Mouse (Mus musculus) embryonic facial prominence, embryonic 12.5 days (tissue): ENCODE measurements around the gene Dusp12. TPM values are rescaled to one million over a fixed set of nuclear protein-coding genes. Genes with fewer than 3 reads are reported as not detected.

Experiments
- ATAC-seq: fragments of 200-750 bp; cut with Nextera tagmentation; 2 replicates; pipeline ENCODE4 v1.8.0; 2017; ENCODE audit not compliant: insufficient number of reproducible peaks, insufficient read depth, low FRiP score, low TSS enrichment
- H3K27ac ChIP-seq: fragments of 300-500 bp; sonication (generic); 2 replicates; pipeline ENCODE4 v1.5.1; 2016; ENCODE audit warnings: mild to moderate bottlenecking
- H3K27me3 ChIP-seq: fragments of 300-500 bp; sonication (generic); 2 replicates; pipeline ENCODE4 v1.6.1; 2016; ENCODE audit warnings: mild to moderate bottlenecking, moderate library complexity
- H3K36me3 ChIP-seq: fragments of 300-500 bp; sonication (generic); 2 replicates; pipeline ENCODE4 v1.6.1; 2016; ENCODE audit warnings: mild to moderate bottlenecking
- H3K4me1 ChIP-seq: fragments of 300-500 bp; sonication (generic); 2 replicates; pipeline ENCODE4 v1.6.1; 2016
- H3K4me2 ChIP-seq: fragments of 300-500 bp; sonication (generic); replicated peaks from 2 replicates; pipeline ENCODE4 v1.6.1; 2016; ENCODE audit warnings: mild to moderate bottlenecking, moderate library complexity
- H3K4me3 ChIP-seq: fragments of 300-500 bp; sonication (generic); 2 replicates; pipeline ENCODE4 v1.5.1; 2016; ENCODE audit warnings: mild to moderate bottlenecking
- H3K9ac ChIP-seq: fragments of 300-500 bp; sonication (generic); 2 replicates; pipeline ENCODE4 v1.6.1; 2016; ENCODE audit warnings: mild to moderate bottlenecking, moderate library complexity
- H3K9me3 ChIP-seq: fragments of 300-500 bp; sonication (generic); 2 replicates; pipeline ENCODE4 v1.6.1; 2016; ENCODE audit warnings: mild to moderate bottlenecking, moderate library complexity
- WGBS: fragments of 180-500 bp; shearing (Covaris S2); methylation state at CpG from one replicate; pipeline ENCODE4 v1.1.7; 2016; 5-methylcytosine and 5-hydroxymethylcytosine counted together
- polyA plus RNA-seq: library from polyadenylated mRNA; unstranded; fragments of >200 nt; fragmentation: Nextera tagmentation; extraction: Ambion mirVana; gene quantifications from 2 replicates; pipeline ENCODE4 v1.2.1, GENCODE M21; 2016

The Dusp12 gene
- polyA plus RNA-seq, 1 experiment from 2014 or later = 44.9 TPM

- Histone ChIP-seq H3K9me3 (no peaks in the 10 kb centered on the region), H3K4me3 (no peak overlapping the region), H3K36me3 (peaks cover 6% of the 10 kb centered on the region), H3K27ac (no peak overlapping the region), H3K4me1 (no peaks in the 10 kb centered on the region), H3K9ac (no peak overlapping the region), H3K27me3 (no peaks in the 10 kb centered on the region), H3K4me2 (no peak overlapping the region)
- no peak for ATAC-seq
- WGBS = 84% methylated on average over 13 of the region's 13 CpGs
Observed at GRCm38 (mm10) chr1:170855056-170855760, 30.1 kb downstream of the Dusp12 start.

- Histone ChIP-seq H3K27ac (no peak overlapping the region), H3K36me3 (peaks cover 11% of the 10 kb centered on the region), H3K27me3 (no peaks in the 10 kb centered on the region), H3K4me3 (no peak overlapping the region), H3K9ac (no peak overlapping the region), H3K4me1 (no peaks in the 10 kb centered on the region), H3K4me2 (no peak overlapping the region), H3K9me3 (no peaks in the 10 kb centered on the region)
- ATAC-seq = no peak
- WGBS = 92% methylated on average over 3 of the region's 3 CpGs
Observed at GRCm38 (mm10) chr1:170853604-170854003, 31.7 kb downstream of the Dusp12 start.

- no peak overlapping the region for H3K4me3 ChIP-seq
- H3K9ac ChIP-seq = no peak overlapping the region
- H3K4me1 ChIP-seq = no peaks in the 10 kb centered on the region
- H3K36me3 ChIP-seq = peaks cover 11% of the 10 kb centered on the region
- no peak overlapping the region for H3K27ac ChIP-seq
- no peak for ATAC-seq
- no peaks in the 10 kb centered on the region for H3K9me3 ChIP-seq
- H3K4me2 ChIP-seq = no peak overlapping the region
- WGBS = 84% methylated on average over 23 of the region's 23 CpGs
- H3K27me3 ChIP-seq = no peaks in the 10 kb centered on the region
Observed at GRCm38 (mm10) chr1:170850637-170851624, 34.4 kb downstream of the Dusp12 start.

- no peak for ATAC-seq
- Histone ChIP-seq H3K4me1 (no peaks in the 10 kb centered on the region), H3K9me3 (no peaks in the 10 kb centered on the region)
Observed at GRCm38 (mm10) chr1:170850007-170850406, 35.3 kb downstream of the Dusp12 start.

GRCm38 (mm10) chr1:170845448-170846307 is 39.7 kb downstream of the Dusp12 start:
- H3K4me2 ChIP-seq = no peak overlapping the region
- no peak for ATAC-seq
- no peak overlapping the region for H3K4me3 ChIP-seq
- no peak overlapping the region for H3K27ac ChIP-seq
- no peak overlapping the region for H3K9ac ChIP-seq
- no peaks in the 10 kb centered on the region for H3K9me3 ChIP-seq
- WGBS = 42% methylated on average over 10 of the region's 10 CpGs
- no peaks in the 10 kb centered on the region for H3K27me3 ChIP-seq
- H3K36me3 ChIP-seq = peaks cover 9% of the 10 kb centered on the region
- H3K4me1 ChIP-seq = no peaks in the 10 kb centered on the region

More at GRCm38 (mm10) chr1:170850007-170850406, 35.3 kb downstream of the Dusp12 start:
- Histone ChIP-seq H3K27me3 (no peaks in the 10 kb centered on the region), H3K36me3 (peaks cover 11% of the 10 kb centered on the region), H3K9ac (no peak overlapping the region), H3K4me2 (no peak overlapping the region), H3K4me3 (no peak overlapping the region), H3K27ac (no peak overlapping the region)
- WGBS = 95% methylated on average over 2 of the region's 2 CpGs

GRCm38 (mm10) chr1:170844380-170844779 is 41.0 kb downstream of the Dusp12 start:
- ATAC-seq = no peak
- 55% methylated on average over 8 of the region's 8 CpGs for WGBS
- H3K36me3 ChIP-seq = no peaks in the 10 kb centered on the region; the same call in 1 of the 2 replicates

GRCm38 (mm10) chr1:170839685-170840084 is 45.7 kb downstream of the Dusp12 start:
- Histone ChIP-seq H3K9ac (no peak overlapping the region), H3K27ac (no peak overlapping the region), H3K4me2 (no peak overlapping the region), H3K9me3 (no peaks in the 10 kb centered on the region), H3K4me1 (no peaks in the 10 kb centered on the region), H3K27me3 (no peaks in the 10 kb centered on the region), H3K4me3 (no peak overlapping the region), H3K36me3 (no peaks in the 10 kb centered on the region)
- ATAC-seq = no peak

More at GRCm38 (mm10) chr1:170844380-170844779, 41.0 kb downstream of the Dusp12 start:
- no peaks in the 10 kb centered on the region for H3K4me1 ChIP-seq
- H3K4me2 ChIP-seq = no peak overlapping the region
- no peaks in the 10 kb centered on the region for H3K27me3 ChIP-seq
- H3K9me3 ChIP-seq = no peaks in the 10 kb centered on the region
- H3K4me3 ChIP-seq = no peak overlapping the region
- H3K9ac ChIP-seq = no peak overlapping the region
- no peak overlapping the region for H3K27ac ChIP-seq

GRCm38 (mm10) chr1:170834756-170835155 is 50.6 kb downstream of the Dusp12 start:
- H3K27me3 ChIP-seq = no peaks in the 10 kb centered on the region
- no peak overlapping the region for H3K4me2 ChIP-seq
- ATAC-seq = no peak
- no peaks in the 10 kb centered on the region for H3K4me1 ChIP-seq
- H3K4me3 ChIP-seq = no peak overlapping the region
- H3K36me3 ChIP-seq = peaks cover 5% of the 10 kb centered on the region; the same call in 1 of the 2 replicates
- WGBS = 78% methylated on average over 9 of the region's 9 CpGs
- no peaks in the 10 kb centered on the region for H3K9me3 ChIP-seq
- no peak overlapping the region for H3K9ac ChIP-seq
- no peak overlapping the region for H3K27ac ChIP-seq

GRCm38 (mm10) chr1:170829781-170830180 is 55.6 kb downstream of the Dusp12 start:
- H3K9ac ChIP-seq = no peak overlapping the region
- no peaks in the 10 kb centered on the region for H3K27me3 ChIP-seq
- peaks cover 5% of the 10 kb centered on the region; the same call in 1 of the 2 replicates for H3K36me3 ChIP-seq
- no peak overlapping the region for H3K4me2 ChIP-seq
- H3K4me1 ChIP-seq = no peaks in the 10 kb centered on the region
- 77% methylated on average over 1 of the region's 1 CpGs for WGBS
- H3K4me3 ChIP-seq = no peak overlapping the region
- H3K9me3 ChIP-seq = no peaks in the 10 kb centered on the region
- no peak for ATAC-seq
- no peak overlapping the region for H3K27ac ChIP-seq

- 84% methylated on average over 6 of the region's 6 CpGs for WGBS
- Histone ChIP-seq H3K27me3 (no peaks in the 10 kb centered on the region), H3K36me3 (peaks cover 5% of the 10 kb centered on the region; the same call in 1 of the 2 replicates), H3K4me1 (no peaks in the 10 kb centered on the region), H3K4me2 (no peak overlapping the region), H3K4me3 (no peak overlapping the region), H3K27ac (no peak overlapping the region), H3K9me3 (no peaks in the 10 kb centered on the region), H3K9ac (no peak overlapping the region)
- ATAC-seq = no peak
Observed at GRCm38 (mm10) chr1:170829344-170829743, 56.0 kb downstream of the Dusp12 start.
